Mouse (Mus musculus) hindbrain, postnatal 0 days (tissue): ENCODE results near the gene Nepro. TPM values are rescaled to one million over a fixed set of nuclear protein-coding genes. Genes with fewer than 3 reads are reported as not detected.

Experiments used
- ATAC-seq: fragments of 200-750 bp; cut with Nextera tagmentation; 2 replicates; pipeline ENCODE4 v1.8.0; 2017; ENCODE audit warnings: mild to moderate bottlenecking, moderate TSS enrichment, moderate library complexity
- DNase-seq: peaks from one replicate; pipeline ENCODE4 v3.0.0-alpha.2; 2015; ENCODE audit warnings: low spot score
- H3K27ac ChIP-seq: fragments of 300-500 bp; sonication (generic); 2 replicates; pipeline ENCODE4 v1.5.1; 2014; ENCODE audit warnings: mild to moderate bottlenecking
- H3K27me3 ChIP-seq: fragments of 300-500 bp; sonication (generic); 2 replicates; pipeline ENCODE4 v1.6.1; 2014; ENCODE audit warnings: low read length, mixed read lengths; ENCODE audit not compliant: insufficient read depth
- H3K36me3 ChIP-seq: fragments of 300-500 bp; sonication (generic); 2 replicates; pipeline ENCODE4 v1.6.1; 2014; ENCODE audit warnings: low read length, mixed read lengths; ENCODE audit not compliant: insufficient read depth
- H3K4me1 ChIP-seq: fragments of 300-500 bp; sonication (generic); 2 replicates; pipeline ENCODE4 v1.6.1; 2014; ENCODE audit warnings: antibody characterized with exemption, low read length, mixed read lengths; ENCODE audit not compliant: insufficient read depth
- H3K4me2 ChIP-seq: fragments of 300-500 bp; sonication (generic); 2 replicates; pipeline ENCODE4 v1.6.1; 2014; ENCODE audit warnings: low read depth, mild to moderate bottlenecking, low read length, moderate library complexity, mixed read lengths
- H3K4me3 ChIP-seq: fragments of 300-500 bp; sonication (generic); 2 replicates; pipeline ENCODE4 v1.5.1; 2014; ENCODE audit warnings: low read length
- H3K9ac ChIP-seq: fragments of 300-500 bp; sonication (generic); replicated peaks from 2 replicates; pipeline ENCODE4 v1.6.1; 2014; ENCODE audit warnings: mild to moderate bottlenecking, low read length, moderate library complexity, mixed read lengths
- H3K9me3 ChIP-seq: fragments of 300-500 bp; sonication (generic); 2 replicates; pipeline ENCODE4 v1.6.1; 2016; ENCODE audit warnings: low read length, mixed read lengths
- CTCF ChIP-seq: IDR thresholded peaks from 2 replicates; pipeline ENCODE4 v1.5.1; 2016; ENCODE audit warnings: antibody characterized with exemption, control low read depth, low read depth
- WGBS: fragments of 180-500 bp; shearing (Covaris S2); extraction: QIAGEN DNeasy Blood & Tissue Kit; methylation state at CpG from one replicate; pipeline ENCODE4 v1.1.7; 2014; 5-methylcytosine and 5-hydroxymethylcytosine counted together
- polyA plus RNA-seq: library from polyadenylated mRNA; unstranded; fragments of >200 nt; fragmentation: Nextera tagmentation; extraction: Ambion mirVana; gene quantifications from 2 replicates; pipeline ENCODE4 v1.2.1, GENCODE M21; 2015
- total RNA-seq: library from RNA; depleted of rRNA; stranded (reverse); fragments of >200 nt; gene quantifications from 2 replicates; pipeline ENCODE4 v1.2.3, GENCODE M21; 2014

The Nepro gene
- total and polyA plus RNA-seq, 2 experiments from 2014 or later: 3.2 to 3.5 TPM

DNA sequence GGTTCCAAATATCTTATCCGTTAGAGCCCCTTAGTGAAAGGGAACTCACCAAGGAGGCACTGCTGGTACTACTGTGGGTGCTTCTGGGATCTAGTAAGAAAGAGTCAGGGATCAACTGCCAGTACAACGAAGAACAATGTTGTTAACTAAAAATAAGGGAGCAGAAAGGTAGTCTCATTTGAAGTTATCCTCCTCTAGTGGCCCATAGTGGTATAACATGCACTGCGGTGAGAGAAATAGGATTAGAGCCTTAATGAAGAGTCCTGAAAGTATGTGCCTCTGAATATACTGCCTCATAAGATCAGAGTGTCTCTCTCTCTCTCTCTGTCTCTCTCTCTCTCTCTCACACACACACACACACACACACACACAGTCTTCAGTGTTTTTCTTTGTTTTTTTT is 3.6 kb upstream of the Nepro start:
- H3K4me1 ChIP-seq: no peaks in the 10 kb centered on the region
- no peaks in the 10 kb centered on the region for H3K27me3 ChIP-seq
- H3K9ac ChIP-seq: no peak overlapping the region
- ATAC-seq (no peak), DNase-seq (peak; percentile 59)
- TF ChIP-seq CTCF: peak; percentile 80
- H3K27ac ChIP-seq: no peak overlapping the region
- no peaks in the 10 kb centered on the region for H3K9me3 ChIP-seq
- H3K4me3 ChIP-seq: no peak overlapping the region
- 0 out of 2 replicates have a peak, but pooled peaks cover 6% of the 10 kb centered on the region for H3K36me3 ChIP-seq
- no peak overlapping the region for H3K4me2 ChIP-seq
- 71% methylated on average over 3 of the region's 3 CpGs for WGBS

DNA sequence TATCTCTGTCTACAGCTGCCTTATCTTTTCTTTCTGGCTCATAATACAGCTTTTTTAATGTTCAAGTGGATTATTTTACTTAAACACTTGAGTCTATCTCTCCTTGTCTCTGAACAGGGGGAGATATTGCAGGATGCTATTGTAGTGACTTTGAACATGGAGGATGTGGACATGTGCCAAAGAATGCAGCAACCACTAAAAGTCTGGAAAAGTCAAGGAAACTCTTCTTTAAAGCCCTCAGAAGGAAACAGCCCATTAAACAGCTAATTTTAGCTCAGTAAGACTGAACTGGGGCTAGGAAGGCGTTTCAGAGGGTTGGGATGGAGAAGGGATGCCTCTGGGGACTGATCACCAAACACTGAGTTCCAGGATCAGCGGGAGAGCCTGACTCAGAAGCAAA is 1.4 kb upstream of the Nepro start:
- 83% methylated on average over 2 of the region's 2 CpGs for WGBS
- Histone ChIP-seq H3K9ac (no peak overlapping the region), H3K4me3 (no peak overlapping the region), H3K9me3 (no peaks in the 10 kb centered on the region), H3K4me2 (no peak overlapping the region), H3K27ac (no peak overlapping the region), H3K27me3 (no peaks in the 10 kb centered on the region), H3K4me1 (no peaks in the 10 kb centered on the region), H3K36me3 (0 out of 2 replicates have a peak, but pooled peaks cover 6% of the 10 kb centered on the region)
- DNase-seq: no peak
- no peak for ATAC-seq
- TF ChIP-seq CTCF: no peak

DNA sequence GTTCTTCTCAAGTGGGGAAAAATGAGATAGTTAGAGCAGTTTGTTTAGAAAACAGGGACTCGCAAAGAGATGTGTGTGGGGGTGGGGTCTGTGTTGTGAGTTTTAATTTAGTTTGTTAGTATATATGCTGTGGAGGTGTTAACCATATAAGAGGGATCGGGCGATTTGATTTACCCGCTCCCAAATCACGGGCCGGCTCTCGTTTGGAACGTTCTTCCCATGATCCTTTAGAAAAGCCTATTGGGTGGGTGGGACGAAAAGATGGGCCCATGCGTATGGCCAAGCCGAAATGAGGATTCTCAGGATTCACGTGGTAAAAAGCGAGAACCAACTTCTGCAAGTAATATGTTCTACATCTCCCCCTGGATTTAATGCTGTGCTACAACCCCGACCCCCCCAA is 746 bp downstream of the Nepro start:
- no peaks in the 10 kb centered on the region for H3K4me1 ChIP-seq
- WGBS: under 1% methylated on average over 14 of the region's 14 CpGs
- peak overlapping the region; percentile 65 for H3K4me2 ChIP-seq
- peak overlapping the region; percentile 92 for H3K27ac ChIP-seq
- H3K4me3 ChIP-seq: peak overlapping the region; percentile 79
- no peaks in the 10 kb centered on the region for H3K36me3 ChIP-seq
- DNase-seq (peak; percentile 86), ATAC-seq (peak; percentile 30)
- H3K27me3 ChIP-seq: no peaks in the 10 kb centered on the region
- H3K9me3 ChIP-seq: no peaks in the 10 kb centered on the region
- peak overlapping the region; percentile 80 for H3K9ac ChIP-seq
- TF ChIP-seq CTCF: 0 out of 2 replicates have a peak, but pooled peaks have one; percentile 7

DNA sequence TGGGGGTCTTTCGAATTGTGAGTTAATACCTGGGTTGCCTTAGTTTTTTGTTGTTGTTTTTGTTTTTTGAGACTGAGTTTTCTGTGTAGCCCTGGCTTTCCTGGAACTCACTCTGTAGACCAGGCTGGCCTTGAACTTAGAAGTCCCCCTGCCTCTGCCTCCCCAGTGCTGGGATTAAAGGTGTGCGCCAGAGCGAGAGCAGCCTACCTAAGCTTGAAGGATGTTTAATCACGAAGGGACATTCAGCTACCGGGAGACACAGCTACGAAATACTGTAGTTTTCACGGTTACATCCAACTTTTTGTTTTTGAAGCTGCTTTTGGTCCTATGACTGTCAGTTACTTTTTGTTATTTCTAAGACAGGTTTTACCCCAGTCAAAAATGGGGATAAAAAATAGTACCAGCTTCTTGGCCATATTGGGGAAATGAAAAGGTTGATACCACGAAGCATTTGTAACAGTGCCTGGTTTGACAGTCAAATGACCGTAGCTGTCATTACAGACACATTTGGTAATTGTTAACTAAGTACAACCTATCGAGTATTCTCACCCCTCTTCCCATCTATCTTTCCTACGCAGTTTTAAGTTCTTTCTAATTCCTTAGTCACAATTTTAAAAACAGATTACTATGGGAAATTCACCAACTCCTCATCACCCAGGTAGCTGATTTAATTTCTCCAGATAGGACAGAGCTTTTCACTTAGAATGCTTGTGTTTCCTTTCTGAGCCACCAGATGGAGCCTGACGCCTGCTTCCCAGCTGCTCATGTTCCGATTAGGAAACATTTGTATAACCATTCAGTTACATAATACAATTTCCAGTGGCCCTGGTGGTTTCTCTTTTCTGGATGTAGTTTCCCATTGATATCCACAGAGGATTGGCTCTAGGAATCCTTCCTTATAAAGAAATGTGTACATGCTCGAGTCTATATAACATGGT is 1.5 kb downstream of the Nepro start:
- DNase-seq (peak; percentile 86), ATAC-seq (no peak)
- H3K9me3 ChIP-seq: no peaks in the 10 kb centered on the region
- peak overlapping the region; percentile 65 for H3K4me2 ChIP-seq
- H3K9ac ChIP-seq: 0 out of 2 replicates have a peak overlapping the region, but pooled peaks have one; percentile 80
- 46% methylated on average over 14 of the region's 14 CpGs for WGBS
- TF ChIP-seq CTCF: peak; percentile 87
- H3K27me3 ChIP-seq: no peaks in the 10 kb centered on the region
- no peaks in the 10 kb centered on the region for H3K36me3 ChIP-seq
- H3K4me1 ChIP-seq: no peaks in the 10 kb centered on the region
- H3K4me3 ChIP-seq: peak overlapping the region; percentile 79
- peak overlapping the region; percentile 92; the same call in 1 of the 2 replicates for H3K27ac ChIP-seq

DNA sequence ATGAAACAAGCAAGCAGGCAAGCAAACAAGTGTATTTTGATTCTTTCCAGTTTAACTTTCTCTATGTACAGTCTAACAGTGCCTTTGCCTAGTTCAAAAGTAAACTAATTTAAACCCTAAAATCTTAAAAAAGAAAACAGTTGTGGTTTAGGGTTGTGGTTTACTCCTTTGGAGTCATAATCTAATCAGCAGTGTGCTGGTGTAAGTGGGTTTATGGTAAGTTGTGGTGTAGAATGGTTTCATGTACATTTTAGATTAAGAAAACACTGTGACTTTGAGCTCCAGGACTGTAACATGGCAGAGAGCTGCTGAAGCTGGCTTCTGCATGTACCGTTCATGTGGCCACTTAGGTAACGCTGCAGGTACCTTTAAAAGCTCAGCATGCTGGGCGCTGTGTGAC is 3.4 kb downstream of the Nepro start:
- no peak overlapping the region for H3K4me2 ChIP-seq
- H3K4me3 ChIP-seq: no peak overlapping the region
- peaks cover 12% of the 10 kb centered on the region; the same call in 1 of the 2 replicates for H3K36me3 ChIP-seq
- no peak for TF ChIP-seq CTCF
- no peak overlapping the region for H3K9ac ChIP-seq
- H3K9me3 ChIP-seq: no peaks in the 10 kb centered on the region
- H3K4me1 ChIP-seq: no peaks in the 10 kb centered on the region
- no peak overlapping the region for H3K27ac ChIP-seq
- H3K27me3 ChIP-seq: no peaks in the 10 kb centered on the region
- no peak for DNase-seq
- no peak for ATAC-seq
- WGBS: 96% methylated on average over 3 of the region's 3 CpGs

DNA sequence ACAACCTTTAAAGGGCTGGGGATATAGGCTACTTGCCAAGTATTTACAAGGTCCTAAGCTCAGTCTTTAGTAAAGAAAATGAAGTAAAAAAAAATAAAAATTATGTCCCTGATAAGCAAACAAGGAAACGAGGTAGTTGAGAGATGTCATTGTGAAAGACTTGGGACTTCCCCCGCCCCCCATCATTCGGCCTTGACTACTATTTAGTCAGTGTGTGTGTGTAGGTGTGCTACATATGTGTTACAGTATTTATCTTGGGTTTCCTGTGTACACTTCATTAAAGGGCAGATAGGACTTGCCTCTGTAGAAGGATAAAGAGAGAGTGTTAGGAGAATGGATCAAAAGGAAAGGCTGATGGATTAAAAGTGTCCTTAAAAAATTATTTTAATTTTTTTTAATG is 10.0 kb downstream of the Nepro start:
- Histone ChIP-seq H3K4me2 (no peak overlapping the region), H3K4me3 (no peak overlapping the region), H3K36me3 (peaks cover 54% of the 10 kb centered on the region), H3K9me3 (no peaks in the 10 kb centered on the region), H3K9ac (no peak overlapping the region), H3K27me3 (no peaks in the 10 kb centered on the region), H3K4me1 (no peaks in the 10 kb centered on the region), H3K27ac (no peak overlapping the region)
- TF ChIP-seq CTCF: no peak
- ATAC-seq (no peak), DNase-seq (no peak)
- 93% methylated on average over 3 of the region's 3 CpGs for WGBS

DNA sequence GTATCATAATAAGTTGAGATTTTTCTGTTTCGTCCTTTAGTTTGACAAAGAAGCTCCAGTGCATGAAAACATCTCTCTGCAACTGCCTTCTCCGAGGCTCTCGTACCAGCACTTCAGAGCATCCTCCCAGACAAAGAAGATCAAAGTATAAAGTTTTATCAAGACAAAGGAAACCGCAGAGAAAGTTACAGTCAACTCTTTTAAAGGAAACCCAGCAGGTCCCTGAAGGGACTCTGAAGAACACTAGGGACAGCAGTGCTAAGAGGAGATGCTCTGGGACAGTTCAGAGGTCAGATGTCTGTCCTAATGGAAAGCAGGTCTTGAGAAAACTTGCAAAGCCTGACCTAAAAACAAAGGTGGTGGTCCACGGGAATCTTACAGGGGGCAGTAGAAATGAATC is 11.6 kb downstream of the Nepro start:
- no peak for TF ChIP-seq CTCF
- WGBS: 95% methylated on average over 5 of the region's 5 CpGs
- Histone ChIP-seq H3K27ac (no peak overlapping the region), H3K4me3 (no peak overlapping the region), H3K4me1 (no peaks in the 10 kb centered on the region), H3K36me3 (peaks cover 58% of the 10 kb centered on the region), H3K27me3 (no peaks in the 10 kb centered on the region), H3K9me3 (no peaks in the 10 kb centered on the region), H3K9ac (no peak overlapping the region), H3K4me2 (no peak overlapping the region)
- DNase-seq: no peak
- ATAC-seq: no peak
